Mouse (Mus musculus) MEL (cell line): ENCODE measurements around the gene Plagl2.
"Not testable (repeated sequence)": the region's sequence is repeated elsewhere in the genome, so short reads cannot be mapped to it uniquely, and the experiment has no call there.

Experiments
- CHD2 ChIP-seq: IDR thresholded peaks from 2 replicates; pipeline ENCODE4 v1.6.1; 2011; ENCODE audit warnings: low read length, improper control_type of control experiment
- CTCF ChIP-seq, 3 experiments: IDR thresholded peaks in 2 of 3; conservative IDR thresholded peaks in 1 of 3; 2 replicates each; pipeline ENCODE4 v1.5.1; 2011 to 2012; ENCODE audit warnings: low read length in 3 of 3, low read depth in 2 of 3, mild to moderate bottlenecking in 2 of 3, improper control_type of control experiment in 1 of 3, inconsistent platforms in 1 of 3, mixed read lengths in 1 of 3, moderate library complexity in 1 of 3; ENCODE audit not compliant: control insufficient read depth in 1 of 3, insufficient read depth in 1 of 3, poor library complexity in 1 of 3, severe bottlenecking in 1 of 3
- EP300 ChIP-seq, 2 experiments: IDR thresholded peaks; 2 replicates each; pipeline ENCODE4 v1.6.1; 2011; ENCODE audit warnings: improper control_type of control experiment in 2 of 2, low read length in 2 of 2, low read depth in 1 of 2, mild to moderate bottlenecking in 1 of 2
- GABPA ChIP-seq: IDR thresholded peaks from 2 replicates; pipeline ENCODE4 v1.6.1; 2012; ENCODE audit warnings: low read depth, mild to moderate bottlenecking, inconsistent platforms, low read length, improper control_type of control experiment, moderate library complexity
- GATA1 ChIP-seq: IDR thresholded peaks from 2 replicates; pipeline ENCODE4 v1.6.1; 2011; ENCODE audit warnings: low read depth, low read length, improper control_type of control experiment
- MAFK ChIP-seq: IDR thresholded peaks from 2 replicates; pipeline ENCODE4 v1.6.1; 2011; ENCODE audit warnings: low read depth, mild to moderate bottlenecking, low read length, improper control_type of control experiment, borderline replicate concordance
- POLR2A ChIP-seq, 2 experiments: IDR thresholded peaks; 2 replicates each; pipeline ENCODE4 v1.6.1; 2011 to 2012; ENCODE audit warnings: low read length in 2 of 2, mild to moderate bottlenecking in 2 of 2, control low read depth in 1 of 2, improper control_type of control experiment in 1 of 2, low read depth in 1 of 2, moderate library complexity in 1 of 2; ENCODE audit not compliant: control insufficient read depth in 1 of 2, insufficient read depth in 1 of 2, poor library complexity in 1 of 2
- POLR2AphosphoS2 ChIP-seq: IDR thresholded peaks from 2 replicates; pipeline ENCODE4 v1.6.1; 2011; ENCODE audit warnings: low read length, improper control_type of control experiment

- TF ChIP-seq EP300 (IDR thresholded peaks at IDR 0.05; ENCODE audit: low read depth in 1 of 2, low read length in 2 of 2); POLR2A (IDR thresholded peaks at IDR 0.05; ENCODE audit: control insufficient read depth in 1 of 2, insufficient read depth in 1 of 2, low read depth in 1 of 2, low read length in 2 of 2, poor library complexity in 1 of 2); MAFK; GATA1; GABPA; CHD2; POLR2AphosphoS2: not testable (repeated sequence)
- TF ChIP-seq CTCF (IDR thresholded peaks at IDR 0.05 in 2 of 3, conservative IDR thresholded peaks at IDR 0.05 in 1 of 3; ENCODE audit: control insufficient read depth in 1 of 3, insufficient read depth in 1 of 3, low read depth in 2 of 3, low read length in 3 of 3, poor library complexity in 1 of 3, severe bottlenecking in 1 of 3): peak; percentile 21 to 35 (median 29); a peak in 5 of 6 replicates
Observed at GRCm38 (mm10) chr2:153276846-153277245, 35.6 kb upstream of the Plagl2 start.
